Mouse (Mus musculus) liver, embryonic 15.5 days (tissue): ENCODE data around the gene Zfp637. TPM values are rescaled to one million over a fixed set of nuclear protein-coding genes. Genes with fewer than 3 reads are reported as not detected.
"Not testable (repeated sequence)": the region's sequence is repeated elsewhere in the genome, so short reads cannot be mapped to it uniquely, and the experiment has no call there.

Experiments used
- ATAC-seq: fragments of 200-750 bp; cut with Nextera tagmentation; 2 replicates; pipeline ENCODE4 v1.8.0; 2017; ENCODE audit warnings: moderate number of reproducible peaks, mild to moderate bottlenecking, moderate library complexity; ENCODE audit not compliant: insufficient read depth
- H3K27ac ChIP-seq: fragments of 300-500 bp; sonication (generic); replicated peaks from 2 replicates; pipeline ENCODE4 v1.5.1; 2015; ENCODE audit warnings: mild to moderate bottlenecking, inconsistent platforms
- H3K27me3 ChIP-seq: fragments of 300-500 bp; sonication (generic); 2 replicates; pipeline ENCODE4 v1.6.1; 2015; ENCODE audit warnings: mild to moderate bottlenecking, inconsistent platforms
- H3K36me3 ChIP-seq: fragments of 300-500 bp; sonication (generic); replicated peaks from 2 replicates; pipeline ENCODE4 v1.6.1; 2015; ENCODE audit warnings: moderate library complexity, mild to moderate bottlenecking, inconsistent platforms
- H3K4me1 ChIP-seq: fragments of 300-500 bp; sonication (generic); replicated peaks from 2 replicates; pipeline ENCODE4 v1.6.1; 2015; ENCODE audit warnings: inconsistent platforms
- H3K4me2 ChIP-seq: fragments of 300-500 bp; sonication (generic); 2 replicates; pipeline ENCODE4 v1.6.1; 2015; ENCODE audit warnings: moderate library complexity, mild to moderate bottlenecking, inconsistent platforms
- H3K4me3 ChIP-seq: fragments of 300-500 bp; sonication (generic); replicated peaks from 2 replicates; pipeline ENCODE4 v1.5.1; 2015; ENCODE audit warnings: mild to moderate bottlenecking, inconsistent platforms
- H3K9ac ChIP-seq: fragments of 300-500 bp; sonication (generic); 2 replicates; pipeline ENCODE4 v1.6.1; 2015; ENCODE audit warnings: moderate library complexity, mild to moderate bottlenecking, inconsistent platforms
- H3K9me3 ChIP-seq: fragments of 300-500 bp; sonication (generic); replicated peaks from 2 replicates; pipeline ENCODE4 v1.6.1; 2016; ENCODE audit warnings: inconsistent platforms
- WGBS: fragments of 180-500 bp; shearing (Covaris S2); methylation state at CpG from one replicate; pipeline ENCODE4 v1.1.7; 2015; ENCODE audit warnings: mixed read lengths; ENCODE audit not compliant: insufficient replicate concordance; 5-methylcytosine and 5-hydroxymethylcytosine counted together
- polyA plus RNA-seq: library from polyadenylated mRNA; unstranded; fragments of >200 nt; fragmentation: Nextera tagmentation; extraction: Ambion mirVana; gene quantifications from 2 replicates; pipeline ENCODE4 v1.2.1, GENCODE M21; 2015

Gene Zfp637
- polyA plus RNA-seq, 1 experiment from 2014 or later: 31.6 TPM

- no peak for ATAC-seq
- no peaks in the 10 kb centered on the region for H3K27me3 ChIP-seq
- H3K36me3 ChIP-seq: no peaks in the 10 kb centered on the region
- H3K9me3 ChIP-seq: no peaks in the 10 kb centered on the region
- no peak overlapping the region for H3K9ac ChIP-seq
- H3K4me2 ChIP-seq: peak overlapping the region; percentile 90
- H3K27ac ChIP-seq: no peak overlapping the region
- 77% methylated on average over 8 of the region's 8 CpGs for WGBS
- H3K4me1 ChIP-seq: peaks cover 23% of the 10 kb centered on the region
- peak overlapping the region; percentile 71 for H3K4me3 ChIP-seq
Observed at GRCm38 (mm10) chr6:117863751-117864150, 22.8 kb downstream of the Zfp637 start.

GRCm38 (mm10) chr6:117868187-117868586, 27.2 kb downstream of the Zfp637 start:
- no peak overlapping the region for H3K9ac ChIP-seq
- H3K4me1 ChIP-seq: peaks cover 9% of the 10 kb centered on the region
- 81% methylated on average over 8 of the region's 8 CpGs for WGBS
- H3K4me2 ChIP-seq: no peak overlapping the region
- H3K9me3 ChIP-seq: no peaks in the 10 kb centered on the region
- no peaks in the 10 kb centered on the region for H3K27me3 ChIP-seq
- ATAC-seq: no peak
- no peak overlapping the region for H3K4me3 ChIP-seq
- no peaks in the 10 kb centered on the region for H3K36me3 ChIP-seq
- H3K27ac ChIP-seq: no peak overlapping the region

- ATAC-seq: no peak
Observed at GRCm38 (mm10) chr6:117871034-117871433, 30.1 kb downstream of the Zfp637 start.

DNA sequence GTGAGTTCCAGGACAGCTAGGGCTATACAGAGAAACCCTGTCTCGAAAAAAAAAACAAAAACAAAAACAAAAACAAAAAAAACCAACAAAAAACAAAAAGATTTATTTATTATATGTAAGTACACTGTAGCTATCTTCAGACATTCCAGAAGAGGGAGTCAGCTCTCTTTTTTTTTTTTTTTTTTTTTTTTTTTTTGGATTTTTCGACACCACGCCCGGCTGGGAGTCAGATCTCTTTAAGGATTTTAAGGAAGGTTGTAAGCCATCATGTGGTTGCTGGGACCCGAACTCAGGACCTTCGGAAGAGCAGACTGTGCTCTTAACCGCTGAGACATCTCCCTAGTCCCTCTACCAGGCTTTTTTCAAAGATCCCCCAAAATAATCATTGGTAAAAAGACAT, 32.5 kb downstream of the Zfp637 start:
- H3K4me3 ChIP-seq, H3K36me3 ChIP-seq, H3K27me3 ChIP-seq, H3K9ac ChIP-seq, H3K4me2 ChIP-seq, ATAC-seq, H3K27ac ChIP-seq, H3K9me3 ChIP-seq: not testable (repeated sequence)
- peaks cover 13% of the 10 kb centered on the region for H3K4me1 ChIP-seq
- 64% methylated on average over 7 of the region's 7 CpGs for WGBS

More at GRCm38 (mm10) chr6:117871034-117871433, 30.1 kb downstream of the Zfp637 start:
- Histone ChIP-seq H3K4me3 (no peak overlapping the region), H3K36me3 (no peaks in the 10 kb centered on the region), H3K9ac (no peak overlapping the region), H3K4me1 (peaks cover 10% of the 10 kb centered on the region; the same call in 1 of the 2 replicates), H3K9me3 (no peaks in the 10 kb centered on the region), H3K4me2 (peak overlapping the region; percentile 6), H3K27ac (no peak overlapping the region), H3K27me3 (no peaks in the 10 kb centered on the region)
- WGBS: 76% methylated on average over 14 of the region's 14 CpGs

DNA sequence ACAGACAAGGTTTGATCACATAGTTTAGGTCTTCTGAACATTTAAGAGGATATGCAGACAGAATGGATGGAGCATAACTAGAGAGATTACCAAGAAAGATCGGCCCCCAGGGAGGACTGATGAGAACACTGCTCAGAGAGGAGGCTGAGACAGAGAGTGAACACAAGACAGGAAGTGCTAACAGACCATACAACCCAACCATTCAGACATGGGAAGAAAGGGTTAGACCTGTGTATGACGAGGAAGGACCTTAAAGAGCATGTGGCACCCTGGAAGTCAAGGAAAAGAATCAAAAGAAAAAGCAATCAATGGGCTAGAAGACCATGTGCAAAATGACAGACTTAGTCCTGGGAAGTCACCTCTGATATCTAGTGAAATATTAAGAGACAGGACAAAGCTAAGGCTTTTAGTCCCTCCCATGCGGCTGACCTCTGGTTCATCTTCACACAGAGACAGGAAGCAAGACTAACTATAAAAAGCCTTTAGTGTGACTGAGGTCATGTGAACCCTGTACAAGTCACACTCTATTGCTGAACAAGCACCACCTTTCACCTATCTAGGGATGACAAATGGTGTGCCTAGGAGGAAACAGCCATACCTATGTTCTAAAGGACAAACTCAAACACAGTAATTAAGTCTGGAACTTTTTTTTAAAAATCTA, 33.8 kb downstream of the Zfp637 start:
- H3K9ac ChIP-seq: no peak overlapping the region
- H3K4me3 ChIP-seq: no peak overlapping the region
- no peak overlapping the region for H3K4me2 ChIP-seq
- H3K9me3 ChIP-seq: no peaks in the 10 kb centered on the region
- H3K27me3 ChIP-seq: no peaks in the 10 kb centered on the region
- no peaks in the 10 kb centered on the region for H3K36me3 ChIP-seq
- no peak for ATAC-seq
- no peak overlapping the region for H3K27ac ChIP-seq
- WGBS: 49% methylated on average over 3 of the region's 3 CpGs
- peaks cover 16% of the 10 kb centered on the region for H3K4me1 ChIP-seq

GRCm38 (mm10) chr6:117878700-117879407, 37.9 kb downstream of the Zfp637 start:
- Histone ChIP-seq H3K27ac (peak overlapping the region; percentile 100), H3K4me3 (peak overlapping the region; percentile 72), H3K36me3 (no peaks in the 10 kb centered on the region), H3K4me2 (peak overlapping the region; percentile 95), H3K9ac (peak overlapping the region; percentile 88), H3K4me1 (peaks cover 45% of the 10 kb centered on the region), H3K9me3 (no peaks in the 10 kb centered on the region), H3K27me3 (no peaks in the 10 kb centered on the region)
- 5% methylated on average over 26 of the region's 26 CpGs for WGBS
- peak; percentile 82 for ATAC-seq

GRCm38 (mm10) chr6:117879408-117880115, 38.6 kb downstream of the Zfp637 start:
- peak; percentile 90 for ATAC-seq
- under 1% methylated on average over 67 of the region's 67 CpGs for WGBS
- H3K27me3 ChIP-seq: no peaks in the 10 kb centered on the region

DNA sequence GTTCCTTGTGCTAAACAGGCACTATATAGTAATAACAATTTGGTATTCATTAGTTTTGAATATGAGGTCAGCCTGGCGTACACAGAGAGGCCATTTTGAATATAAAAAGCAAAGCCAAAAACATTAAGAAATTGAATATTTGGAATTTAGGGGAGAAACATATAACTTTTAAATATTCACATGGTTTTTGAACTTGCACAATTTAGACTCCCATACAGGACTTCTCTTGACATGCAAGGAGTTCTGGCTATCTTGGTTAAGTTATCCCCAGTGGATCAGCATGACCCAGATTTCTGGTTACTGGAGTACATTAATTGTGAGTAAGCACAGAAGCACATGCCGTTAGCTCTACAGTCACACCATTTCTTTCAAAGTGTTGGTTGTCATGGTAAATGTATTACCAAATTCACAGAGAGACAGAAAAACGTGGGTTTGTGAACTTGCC, 39.4 kb downstream of the Zfp637 start:
- Histone ChIP-seq H3K27me3 (no peaks in the 10 kb centered on the region), H3K4me3 (peak overlapping the region; percentile 72), H3K9me3 (no peaks in the 10 kb centered on the region), H3K9ac (peak overlapping the region; percentile 88), H3K27ac (peak overlapping the region; percentile 100), H3K36me3 (no peaks in the 10 kb centered on the region), H3K4me1 (peaks cover 40% of the 10 kb centered on the region), H3K4me2 (peak overlapping the region; percentile 95)
- 28% methylated on average over 3 of the region's 3 CpGs for WGBS
- no peak for ATAC-seq

More at GRCm38 (mm10) chr6:117879408-117880115, 38.6 kb downstream of the Zfp637 start:
- Histone ChIP-seq H3K27ac (peak overlapping the region; percentile 100), H3K4me3 (peak overlapping the region; percentile 72), H3K9me3 (no peaks in the 10 kb centered on the region), H3K4me1 (peaks cover 45% of the 10 kb centered on the region), H3K36me3 (no peaks in the 10 kb centered on the region), H3K4me2 (peak overlapping the region; percentile 95), H3K9ac (peak overlapping the region; percentile 88)

- peak overlapping the region; percentile 72 for H3K4me3 ChIP-seq
- no peaks in the 10 kb centered on the region for H3K9me3 ChIP-seq
- no peaks in the 10 kb centered on the region for H3K27me3 ChIP-seq
- no peak for ATAC-seq
- peak overlapping the region; percentile 26; the same call in 1 of the 2 replicates for H3K9ac ChIP-seq
- WGBS: 77% methylated on average over 7 of the region's 7 CpGs
- peaks cover 46% of the 10 kb centered on the region for H3K4me1 ChIP-seq
- peak overlapping the region; percentile 100 for H3K27ac ChIP-seq
- peak overlapping the region; percentile 95 for H3K4me2 ChIP-seq
- H3K36me3 ChIP-seq: no peaks in the 10 kb centered on the region
Observed at GRCm38 (mm10) chr6:117881229-117881628, 40.2 kb downstream of the Zfp637 start.

- Histone ChIP-seq H3K36me3 (no peaks in the 10 kb centered on the region), H3K4me2 (peak overlapping the region; percentile 95), H3K27me3 (no peaks in the 10 kb centered on the region), H3K27ac (peak overlapping the region; percentile 100), H3K9me3 (no peaks in the 10 kb centered on the region), H3K4me3 (no peak overlapping the region), H3K9ac (no peak overlapping the region), H3K4me1 (peaks cover 53% of the 10 kb centered on the region)
- ATAC-seq: no peak
- WGBS: 17% methylated on average over 7 of the region's 7 CpGs
Observed at GRCm38 (mm10) chr6:117881997-117882396, 41.0 kb downstream of the Zfp637 start.

DNA sequence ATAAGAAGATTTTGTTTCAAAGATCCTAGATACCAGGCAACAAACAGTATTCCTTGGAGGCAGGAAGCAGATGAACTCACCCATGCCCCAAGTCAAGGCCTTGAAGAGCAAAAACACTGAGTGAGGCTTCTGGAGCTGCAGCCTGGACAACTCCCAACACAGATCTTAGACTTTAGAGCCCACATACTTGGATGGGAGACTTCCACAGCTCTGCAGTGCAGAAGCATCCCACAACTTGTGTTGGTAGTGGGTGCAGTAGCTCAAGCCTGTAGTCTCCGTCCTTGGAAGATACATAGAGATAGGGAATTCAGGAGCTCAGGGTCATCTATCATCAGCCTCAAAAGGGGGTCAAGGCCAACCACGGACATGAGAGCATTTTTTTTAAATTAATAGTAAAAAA, 45.0 kb downstream of the Zfp637 start:
- Histone ChIP-seq H3K36me3 (no peaks in the 10 kb centered on the region), H3K4me1 (peaks cover 80% of the 10 kb centered on the region), H3K4me3 (no peak overlapping the region), H3K9me3 (no peaks in the 10 kb centered on the region), H3K27me3 (no peaks in the 10 kb centered on the region), H3K9ac (no peak overlapping the region), H3K4me2 (no peak overlapping the region), H3K27ac (peak overlapping the region; percentile 10; the same call in 1 of the 2 replicates)
- WGBS: 72% methylated on average over 2 of the region's 2 CpGs
- no peak for ATAC-seq
